Comparison of ENCODE assay signal across 8 mouse cellular contexts in the genomic region with DNA sequence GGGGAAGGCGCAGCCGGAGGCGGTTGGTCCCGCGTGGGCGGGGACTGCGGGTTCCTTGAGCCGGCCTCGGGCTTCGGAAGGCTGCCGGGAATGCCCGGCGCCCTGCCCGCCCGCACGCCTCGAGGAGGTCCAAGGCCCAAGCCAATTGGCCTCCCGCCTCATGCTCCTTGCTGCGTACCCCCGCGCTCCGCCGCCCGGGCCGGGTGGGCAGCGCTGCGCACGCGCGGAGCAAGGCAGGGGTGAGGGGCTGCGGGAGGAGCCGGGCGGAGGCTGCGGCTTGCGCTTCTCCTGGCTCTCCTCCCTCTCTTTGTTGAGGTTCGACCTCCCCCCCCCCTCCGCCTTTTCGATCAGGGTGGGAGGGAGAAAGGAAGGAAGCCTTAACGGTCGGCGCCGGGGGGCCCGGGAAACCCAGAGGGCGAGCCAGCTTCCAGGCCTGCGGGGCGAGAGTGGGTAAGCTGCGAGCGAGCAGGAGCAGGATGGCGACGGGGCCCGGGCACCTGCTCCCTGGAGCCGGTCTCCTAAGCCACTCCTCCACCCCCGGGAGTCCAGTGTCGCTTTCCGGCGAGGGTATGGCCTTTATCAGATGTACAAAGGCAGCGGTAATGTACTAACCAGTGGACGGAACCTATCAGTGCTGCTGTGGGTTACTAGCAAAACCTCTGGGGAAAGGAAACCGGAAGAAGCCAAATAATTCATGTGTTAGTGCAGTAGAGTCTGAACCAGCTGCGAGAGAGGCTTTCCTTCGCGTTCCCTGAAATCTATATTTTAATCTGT. TPM values are rescaled to one million over a fixed set of nuclear protein-coding genes. Genes with fewer than 3 reads are reported as not detected.
DNase-seq lines count a peak whose midpoint lies in the region; ATAC-seq and TF ChIP-seq lines count a peak whose summit lies in the region.

No protein-coding gene starts in this region.

- peak overlapping the region; percentile 51 for H3K4me2 ChIP-seq in embryonic facial prominence, embryonic 11.5 days (ENCODE audit: low read depth, low read length)
- H3K4me2 ChIP-seq in liver, embryonic 13.5 days = peak overlapping the region; percentile 90
- H3K4me2 ChIP-seq in stomach, embryonic 15.5 days = peak overlapping the region; percentile 67

- H3K9ac ChIP-seq in embryonic facial prominence, embryonic 11.5 days (replicated peaks; ENCODE audit: low read length) = peak overlapping the region; percentile 98
- H3K9ac ChIP-seq in liver, embryonic 13.5 days = peak overlapping the region; percentile 95
- H3K9ac ChIP-seq in stomach, embryonic 15.5 days = peak overlapping the region; percentile 95

- peak overlapping the region; percentile 94 for H3K27ac ChIP-seq in cerebellum, adult 2 months (ENCODE audit: insufficient read depth, low read length)
- H3K27ac ChIP-seq in embryonic facial prominence, embryonic 11.5 days (replicated peaks; ENCODE audit: low read depth, low read length) = peak overlapping the region; percentile 99
- peak overlapping the region; percentile 96 for H3K27ac ChIP-seq in liver, embryonic 13.5 days
- H3K27ac ChIP-seq in stomach, embryonic 15.5 days = peak overlapping the region; percentile 100

- H3K9me3 ChIP-seq in embryonic facial prominence, embryonic 11.5 days (replicated peaks; ENCODE audit: control insufficient read depth, low read length) = no peaks in the 10 kb centered on the region
- H3K9me3 ChIP-seq in liver, embryonic 13.5 days (replicated peaks) = no peaks in the 10 kb centered on the region
- no peaks in the 10 kb centered on the region for H3K9me3 ChIP-seq in stomach, embryonic 15.5 days

- no peaks in the 10 kb centered on the region for H3K27me3 ChIP-seq in cerebellum, adult 2 months (ENCODE audit: control insufficient read depth, insufficient read depth, low read length)
- no peaks in the 10 kb centered on the region for H3K27me3 ChIP-seq in embryonic facial prominence, embryonic 11.5 days (ENCODE audit: control insufficient read depth, insufficient read depth, low read length)
- no peaks in the 10 kb centered on the region for H3K27me3 ChIP-seq in liver, embryonic 13.5 days
- H3K27me3 ChIP-seq in stomach, embryonic 15.5 days (replicated peaks) = no peaks in the 10 kb centered on the region

- no peak for TF ChIP-seq CTCF in cerebellum, adult 2 months (IDR thresholded peaks at IDR 0.05; ENCODE audit: borderline replicate concordance, insufficient read depth, low read depth, low read length)

- H3K4me3 ChIP-seq in cerebellum, adult 2 months (replicated peaks; ENCODE audit: insufficient read depth, low read depth, low read length) = peak overlapping the region; percentile 93
- peak overlapping the region; percentile 88 for H3K4me3 ChIP-seq in embryonic facial prominence, embryonic 11.5 days (ENCODE audit: low read depth, low read length)
- peak overlapping the region; percentile 98 for H3K4me3 ChIP-seq in liver, embryonic 13.5 days (replicated peaks)
- H3K4me3 ChIP-seq in stomach, embryonic 15.5 days (replicated peaks) = peak overlapping the region; percentile 92

- no peak for TF ChIP-seq POLR2A in cerebellum, adult 2 months (IDR thresholded peaks at IDR 0.05; ENCODE audit: borderline replicate concordance, insufficient read depth, low read length)

- DNase-seq in cerebellum, adult 2 months = peak in 1 of 2 experiments; percentile 70
- DNase-seq in cerebellum, adult 9-11 months = no peak
- DNase-seq in embryonic facial prominence, embryonic 11.5 days (ENCODE audit: low spot score) = peak; percentile 79
- peak; percentile 74 to 84 for DNase-seq in heart, adult 9 months (ENCODE audit: low spot score in 2 of 2)
- peak; percentile 77 for DNase-seq in kidney, adult 9 months
- DNase-seq in liver, embryonic 13.5 days = peak; percentile 75
- peak; percentile 83 for DNase-seq in naive thymus-derived CD4-positive, alpha-beta T cell, adult 2 months (ENCODE audit: low read depth)

- H3K36me3 ChIP-seq in embryonic facial prominence, embryonic 11.5 days (replicated peaks; ENCODE audit: control insufficient read depth, insufficient read depth, low read depth, low read length) = peaks cover 6% of the 10 kb centered on the region; the same call in 1 of the 2 replicates
- peaks cover 36% of the 10 kb centered on the region for H3K36me3 ChIP-seq in liver, embryonic 13.5 days
- peaks cover 16% of the 10 kb centered on the region for H3K36me3 ChIP-seq in stomach, embryonic 15.5 days

- WGBS in cerebellum, adult 2 months = under 1% methylated on average over 58 of the region's 62 CpGs
- WGBS in embryonic facial prominence, embryonic 11.5 days = under 1% methylated on average over 54 of the region's 62 CpGs
- under 1% methylated on average over 47 of the region's 62 CpGs for WGBS in liver, embryonic 13.5 days (ENCODE audit: insufficient replicate concordance)
- under 1% methylated on average over 59 of the region's 62 CpGs for WGBS in stomach, embryonic 15.5 days

- H3K4me1 ChIP-seq in cerebellum, adult 2 months (ENCODE audit: control insufficient read depth, insufficient read depth, low read length) = peaks cover 3% of the 10 kb centered on the region; the same call in 1 of the 2 replicates
- no peaks in the 10 kb centered on the region for H3K4me1 ChIP-seq in embryonic facial prominence, embryonic 11.5 days (ENCODE audit: control insufficient read depth, insufficient read depth, low read length)
- peaks cover 54% of the 10 kb centered on the region for H3K4me1 ChIP-seq in liver, embryonic 13.5 days (replicated peaks)
- peaks cover 18% of the 10 kb centered on the region for H3K4me1 ChIP-seq in stomach, embryonic 15.5 days

- peak; percentile 90 for ATAC-seq in embryonic facial prominence, embryonic 11.5 days (replicated peaks; ENCODE audit: insufficient number of reproducible peaks, low FRiP score, low TSS enrichment, low read depth)
- ATAC-seq in liver, embryonic 13.5 days (ENCODE audit: low read depth) = peak; percentile 75
- ATAC-seq in stomach, embryonic 15.5 days (ENCODE audit: insufficient read depth, low FRiP score, low read depth) = peak; percentile 78

RNA-seq across cellular contexts. Expression of gene Dnaja1, which starts 0.9 kb away (rescaled TPM):
- polyA plus RNA-seq in cerebellum, adult 2 months (2012; rRNA removed) = 83.7 and 93.0 TPM in 2 replicates
- polyA plus RNA-seq in embryonic facial prominence, embryonic 11.5 days (2014; fragmentation: Nextera tagmentation; extraction: Ambion mirVana) = 665 and 708 TPM in 2 replicates
- 198 and 259 TPM in 2 replicates for polyA plus RNA-seq in liver, embryonic 13.5 days (2015; fragmentation: Nextera tagmentation; extraction: Ambion mirVana)
- 361 and 370 TPM in 2 replicates for polyA plus RNA-seq in stomach, embryonic 15.5 days (2015; fragmentation: Nextera tagmentation; extraction: Ambion mirVana)

RNA-seq across cellular contexts. Expression of gene Aptx, which starts 19.9 kb away (rescaled TPM):
- polyA plus RNA-seq in cerebellum, adult 2 months (2012; rRNA removed) = 20.8 and 24.1 TPM in 2 replicates
- 37.8 and 38.2 TPM in 2 replicates for polyA plus RNA-seq in embryonic facial prominence, embryonic 11.5 days (2014; fragmentation: Nextera tagmentation; extraction: Ambion mirVana)
- polyA plus RNA-seq in liver, embryonic 13.5 days (2015; fragmentation: Nextera tagmentation; extraction: Ambion mirVana) = 11.8 and 13.1 TPM in 2 replicates
- polyA plus RNA-seq in stomach, embryonic 15.5 days (2015; fragmentation: Nextera tagmentation; extraction: Ambion mirVana) = 24.2 and 25.0 TPM in 2 replicates

RNA-seq across cellular contexts. Expression of gene Smu1, which starts 34.8 kb away (rescaled TPM):
- polyA plus RNA-seq in cerebellum, adult 2 months (2012; rRNA removed) = 57.0 and 57.8 TPM in 2 replicates
- polyA plus RNA-seq in embryonic facial prominence, embryonic 11.5 days (2014; fragmentation: Nextera tagmentation; extraction: Ambion mirVana) = 195 and 203 TPM in 2 replicates
- polyA plus RNA-seq in liver, embryonic 13.5 days (2015; fragmentation: Nextera tagmentation; extraction: Ambion mirVana) = 96.1 and 106 TPM in 2 replicates
- 137 and 144 TPM in 2 replicates for polyA plus RNA-seq in stomach, embryonic 15.5 days (2015; fragmentation: Nextera tagmentation; extraction: Ambion mirVana)
